Mouse (Mus musculus): ENCODE data around the gene Polr1e. TPM values are rescaled to one million over a fixed set of nuclear protein-coding genes. Genes with fewer than 3 reads are reported as not detected.
"Not testable (repeated sequence)": the region's sequence is repeated elsewhere in the genome, so short reads cannot be mapped to it uniquely, and the experiment has no call there.

The Polr1e gene
- total RNA-seq, 2 experiments from 2014 or later: 10.1 to 10.3 TPM

DNA sequence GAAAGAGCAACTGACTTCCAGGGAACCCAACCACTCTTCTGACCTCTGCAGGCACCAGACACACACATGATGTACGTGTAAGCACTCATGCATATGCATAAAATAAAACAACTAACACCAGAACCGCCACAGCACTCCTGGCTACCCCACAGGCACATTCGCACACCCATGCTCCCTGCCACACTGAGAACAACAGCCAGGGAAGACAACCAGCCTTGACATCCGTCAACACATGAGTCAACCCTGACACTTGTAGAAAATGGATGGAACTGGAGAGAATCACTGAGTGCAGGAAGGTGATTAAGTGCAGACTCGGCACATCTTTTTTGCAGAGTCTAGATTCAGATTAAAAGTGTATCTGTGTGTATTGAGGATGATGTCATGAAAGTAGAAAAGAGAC, 18.2 kb downstream of the Polr1e start:
- no peak overlapping the region for H3K4me3 ChIP-seq
- intact Hi-C loops (cut with DNase I): no loop called here
- no peak for TF ChIP-seq CTCF (IDR thresholded peaks at IDR 0.05)
- no peak for DNase-seq (ENCODE audit: extremely low spot score in 1 of 2, low spot score in 2 of 2)
- no peak overlapping the region for H3K27ac ChIP-seq

DNA sequence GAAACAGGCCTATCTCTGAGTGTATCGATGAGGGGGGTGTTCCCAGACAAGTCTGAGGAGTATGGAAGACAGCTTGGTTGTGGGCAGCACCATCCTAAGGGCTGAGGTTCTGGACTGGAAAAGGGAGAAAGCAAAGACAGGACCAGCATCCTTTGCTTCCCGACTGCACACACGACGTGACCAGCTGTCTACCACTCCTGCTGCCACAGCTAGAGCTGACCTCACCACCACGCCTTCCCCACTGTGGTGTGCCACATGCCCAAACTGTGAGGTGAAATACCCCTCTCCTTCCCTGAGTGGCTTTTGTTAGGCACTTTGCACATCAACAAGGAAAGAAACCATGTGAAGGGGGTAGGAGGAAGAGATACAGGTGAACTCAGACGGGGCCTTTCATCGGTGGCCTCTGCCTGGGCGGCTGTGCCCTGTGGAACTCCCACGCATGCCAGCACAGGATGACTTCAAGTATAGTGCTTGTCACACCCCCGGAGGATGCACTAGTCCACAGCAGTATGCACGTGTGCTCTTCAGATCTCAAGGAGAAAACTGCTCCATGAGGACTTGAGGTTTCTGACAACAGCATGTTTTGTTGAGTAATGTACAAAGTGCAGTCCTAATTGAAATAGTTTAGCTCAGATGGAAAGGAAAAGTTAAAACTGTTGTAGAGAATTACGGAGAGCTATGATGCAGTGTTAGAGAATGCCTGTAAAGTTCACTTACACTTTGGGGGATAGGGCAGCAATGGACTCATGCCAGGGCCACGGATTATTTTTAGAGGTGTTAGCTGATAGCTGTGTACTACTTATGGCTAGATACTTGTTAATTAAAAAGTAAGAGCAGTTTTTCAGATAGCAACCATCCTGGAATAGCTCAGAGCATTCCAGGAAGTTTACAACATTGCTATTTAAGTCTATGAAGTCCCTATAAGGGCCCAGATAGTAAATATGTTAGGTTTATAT, 19.4 kb downstream of the Polr1e start:
- intact Hi-C loops (cut with DNase I): no loop called here
- no peak for TF ChIP-seq CTCF (IDR thresholded peaks at IDR 0.05)
- Histone ChIP-seq H3K4me3 (no peak overlapping the region), H3K27ac (no peak overlapping the region)
- no peak for DNase-seq (ENCODE audit: extremely low spot score in 1 of 2, low spot score in 2 of 2)

DNA sequence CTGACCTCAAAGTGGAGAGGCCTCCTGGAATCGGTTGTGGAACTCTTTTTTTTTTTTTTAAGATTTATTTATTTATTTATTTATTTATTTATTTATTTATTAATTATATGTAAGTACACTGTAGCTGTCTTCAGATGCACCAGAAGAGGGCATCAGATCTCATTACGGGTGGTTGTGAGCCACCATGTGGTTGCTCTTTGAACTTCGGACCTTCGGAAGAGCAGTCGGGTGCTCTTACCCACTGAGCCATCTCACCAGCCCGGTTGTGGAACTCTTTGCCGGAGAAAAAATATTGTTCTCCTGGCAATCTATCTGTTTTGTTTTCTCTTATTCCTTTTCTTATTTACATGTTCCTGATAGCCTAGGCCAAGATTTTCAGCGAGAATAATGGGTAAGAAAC, 20.5 kb downstream of the Polr1e start:
- intact Hi-C loops (cut with DNase I); H3K27ac ChIP-seq; H3K4me3 ChIP-seq; DNase-seq (ENCODE audit: extremely low spot score in 1 of 2, low spot score in 2 of 2): not testable (repeated sequence)
- TF ChIP-seq CTCF (IDR thresholded peaks at IDR 0.05): peak; percentile 37

DNA sequence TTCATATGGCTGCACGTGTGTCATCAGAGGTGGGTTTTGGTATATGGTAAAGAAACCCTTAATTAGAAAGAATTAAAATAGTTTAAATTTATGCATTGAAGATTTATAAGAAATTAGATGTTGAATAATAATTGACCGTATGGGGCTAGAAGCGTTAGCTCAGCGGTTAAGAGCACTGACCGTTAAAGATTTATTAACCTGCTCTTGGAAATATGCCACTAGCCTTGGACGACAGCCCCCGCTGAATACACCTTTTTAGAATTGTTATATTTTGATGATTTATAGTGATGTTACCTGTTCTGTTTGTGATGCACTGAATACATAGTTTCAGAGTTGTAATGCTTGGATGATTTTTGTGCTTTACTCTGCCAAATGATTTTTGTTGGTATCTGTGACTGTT, 21.2 kb downstream of the Polr1e start:
- H3K27ac ChIP-seq; intact Hi-C loops (cut with DNase I); H3K4me3 ChIP-seq; DNase-seq (ENCODE audit: extremely low spot score in 1 of 2, low spot score in 2 of 2): not testable (repeated sequence)

DNA sequence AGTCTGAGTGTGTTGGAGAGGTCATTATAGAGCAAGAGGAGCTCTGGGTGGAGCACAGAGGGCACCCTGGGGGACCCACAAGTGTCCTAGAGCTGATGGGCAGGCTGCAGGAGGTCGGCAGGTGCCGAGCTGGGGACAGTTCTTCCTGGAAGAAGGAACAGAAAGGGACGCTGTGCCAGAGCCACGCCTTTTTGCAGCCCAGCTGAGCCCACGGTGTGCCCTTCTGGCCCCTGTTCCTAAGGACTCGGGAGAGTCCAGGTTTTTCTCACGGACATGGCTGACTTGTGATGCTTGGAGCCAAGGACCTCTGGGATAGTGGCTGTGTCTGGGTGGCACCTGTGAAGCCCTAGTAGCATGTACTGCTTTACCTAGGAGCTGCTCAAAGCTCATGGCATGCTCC, 22.4 kb downstream of the Polr1e start:
- H3K4me3 ChIP-seq: no peak overlapping the region
- intact Hi-C loops (cut with DNase I): no loop called here
- no peak for DNase-seq (ENCODE audit: extremely low spot score in 1 of 2, low spot score in 2 of 2)
- H3K27ac ChIP-seq: no peak overlapping the region
- TF ChIP-seq CTCF (IDR thresholded peaks at IDR 0.05): no peak

DNA sequence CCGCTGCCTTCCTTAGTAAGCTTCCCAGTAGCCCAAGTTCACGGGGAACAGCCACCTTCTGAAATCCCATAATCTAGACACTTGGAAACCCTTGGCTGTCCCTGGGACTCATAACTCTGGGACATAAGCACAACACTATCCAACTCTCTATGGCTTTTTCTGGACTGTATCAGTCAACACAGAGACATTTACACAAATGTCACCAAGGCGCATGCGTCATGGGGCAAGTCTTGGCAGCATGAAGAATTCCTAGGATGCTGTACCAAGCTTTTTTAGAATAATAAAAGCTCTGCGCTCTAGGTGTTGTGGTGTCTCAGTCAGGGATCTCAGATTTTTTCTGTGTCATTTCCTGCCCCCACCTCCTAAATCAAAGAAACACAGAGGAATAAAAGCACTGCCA, 28.3 kb downstream of the Polr1e start:
- DNase-seq (ENCODE audit: extremely low spot score in 1 of 2, low spot score in 2 of 2): no peak
- H3K27ac ChIP-seq: no peak overlapping the region
- intact Hi-C loops (cut with DNase I): no loop called here
- H3K4me3 ChIP-seq: no peak overlapping the region
- TF ChIP-seq CTCF (IDR thresholded peaks at IDR 0.05): no peak

- Histone ChIP-seq H3K27ac (no peak overlapping the region), H3K4me3 (no peak overlapping the region)
- no peak for DNase-seq (ENCODE audit: extremely low spot score in 1 of 2, low spot score in 2 of 2)
- TF ChIP-seq CTCF (IDR thresholded peaks at IDR 0.05): no peak
- intact Hi-C loops (cut with DNase I): no loop called here
Observed at GRCm38 (mm10) chr4:45047286-45047887, 29.0 kb downstream of the Polr1e start.

- H3K4me3 ChIP-seq: no peak overlapping the region
- H3K27ac ChIP-seq: no peak overlapping the region
- peak in 1 of 2 experiments; percentile 31 for DNase-seq (ENCODE audit: extremely low spot score in 1 of 2, low spot score in 2 of 2)
- no peak for TF ChIP-seq CTCF (IDR thresholded peaks at IDR 0.05)
- intact Hi-C loops (cut with DNase I): no loop called here
Observed at GRCm38 (mm10) chr4:45047956-45048355, 29.6 kb downstream of the Polr1e start.

GRCm38 (mm10) chr4:45054862-45055261, 36.5 kb downstream of the Polr1e start:
- Histone ChIP-seq H3K27ac (no peak overlapping the region), H3K4me3 (no peak overlapping the region)
- TF ChIP-seq CTCF (IDR thresholded peaks at IDR 0.05): peak; percentile 63
- DNase-seq (ENCODE audit: extremely low spot score in 1 of 2, low spot score in 2 of 2): no peak
- intact Hi-C loops (cut with DNase I): no loop called here

GRCm38 (mm10) chr4:45055451-45055850, 37.1 kb downstream of the Polr1e start:
- H3K27ac ChIP-seq: no peak overlapping the region
- intact Hi-C loops (cut with DNase I): no loop called here
- H3K4me3 ChIP-seq: no peak overlapping the region
- no peak for TF ChIP-seq CTCF (IDR thresholded peaks at IDR 0.05)
- no peak for DNase-seq (ENCODE audit: extremely low spot score in 1 of 2, low spot score in 2 of 2)

DNA sequence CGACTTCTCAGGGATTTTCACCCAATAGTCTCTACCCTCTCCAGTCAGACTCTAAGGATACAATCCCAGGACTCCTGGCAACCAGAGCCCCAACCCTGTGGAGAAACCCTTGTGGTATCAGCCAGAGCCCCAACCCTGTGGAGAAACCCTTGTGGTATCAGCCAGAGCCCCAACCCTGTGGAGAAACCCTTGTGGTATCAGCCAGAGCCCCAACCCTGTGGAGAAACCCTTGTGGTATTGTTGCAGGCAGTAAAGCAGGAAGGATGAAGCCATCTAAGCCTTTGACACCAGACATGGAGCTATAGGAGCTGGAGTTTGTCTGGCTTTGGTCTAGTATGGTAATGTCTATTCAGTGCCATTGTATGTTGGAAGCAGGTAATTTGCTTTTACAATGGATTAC, 45.5 kb downstream of the Polr1e start:
- intact Hi-C loops (cut with DNase I); DNase-seq (ENCODE audit: extremely low spot score in 1 of 2, low spot score in 2 of 2); H3K4me3 ChIP-seq; H3K27ac ChIP-seq: not testable (repeated sequence)

DNA sequence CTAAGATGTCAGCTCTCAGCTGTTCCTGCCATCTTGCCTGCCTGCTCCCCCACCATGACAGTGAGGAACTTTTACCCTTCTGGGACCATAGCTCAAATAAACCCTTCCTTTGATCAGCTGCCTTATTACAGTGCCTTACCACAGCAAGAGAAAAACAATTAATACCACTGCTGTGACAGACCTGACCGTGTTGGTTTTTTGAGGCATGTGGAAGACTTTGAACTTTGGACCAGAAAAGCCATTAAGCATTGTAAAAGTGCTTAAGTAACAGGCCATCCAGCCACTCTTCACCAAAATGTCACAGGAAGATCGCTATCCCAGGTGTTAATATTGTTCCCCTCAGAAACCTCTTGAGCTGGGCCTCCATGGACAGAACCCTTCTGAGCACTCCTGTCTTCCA, 46.2 kb downstream of the Polr1e start:
- Histone ChIP-seq H3K27ac (no peak overlapping the region), H3K4me3 (no peak overlapping the region)
- TF ChIP-seq CTCF (IDR thresholded peaks at IDR 0.05): no peak
- DNase-seq (ENCODE audit: extremely low spot score in 1 of 2, low spot score in 2 of 2): no peak
- intact Hi-C loops (cut with DNase I): no loop called here
